Mouse (Mus musculus): ENCODE measurements at regions not wholly inside any gene's neighbourhood (a gene's known extent, or its start where the extent isn't known, plus 50 kb on each side); places are given as distances from the start of the nearest gene placed in this dataset.

DNA sequence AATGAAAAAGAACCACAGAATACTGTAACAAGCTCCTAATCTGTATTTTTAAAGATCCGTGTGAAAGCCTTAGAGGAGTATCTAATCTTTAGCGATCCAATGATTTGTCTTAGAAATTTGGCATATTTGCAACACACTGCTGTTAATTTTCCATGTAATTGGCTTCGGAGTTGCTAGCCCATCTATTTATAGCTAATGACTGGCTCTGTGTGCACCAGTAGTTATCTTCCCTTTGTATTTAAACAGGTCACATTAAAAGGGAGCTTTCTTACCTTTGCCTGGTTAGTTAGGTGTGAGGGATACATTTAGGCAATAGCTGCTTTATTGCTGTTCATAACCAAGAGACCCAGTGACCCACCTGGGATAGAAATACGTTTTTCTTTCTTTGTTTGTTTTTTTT is 256.3 kb upstream of the Mme start:
- DNase-seq (ENCODE audit: extremely low spot score, low spot score), result no peak
- Histone ChIP-seq H3K4me1 (no peaks in the 10 kb centered on the region), H3K4me3 (no peak overlapping the region), H3K27ac (no peak overlapping the region), H3K36me3 (replicated peaks) (no peaks in the 10 kb centered on the region), H3K27me3 (ENCODE audit: poor library complexity, severe bottlenecking) (no peaks in the 10 kb centered on the region), H3K9me3 (no peaks in the 10 kb centered on the region)
- 84% methylated on average over 4 of the region's 4 CpGs for WGBS

DNA sequence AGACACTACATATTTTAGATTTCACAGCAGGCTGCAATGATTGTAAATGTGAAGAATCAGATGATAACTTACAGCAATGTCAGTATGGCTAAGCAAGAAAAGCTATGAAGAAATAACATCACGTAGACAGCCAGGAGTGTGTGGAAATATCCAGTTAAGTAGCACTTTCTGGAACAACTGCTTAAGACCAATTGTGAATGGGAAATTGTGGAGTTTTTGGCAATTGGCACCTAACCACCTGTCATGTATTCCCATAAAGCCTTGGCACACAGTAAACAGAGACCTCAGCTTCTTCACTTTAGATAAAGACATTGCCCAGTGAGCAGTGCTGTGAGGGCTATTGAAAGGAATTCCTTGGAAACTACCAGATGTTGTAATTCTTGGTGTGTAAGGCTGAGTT is 264.4 kb upstream of the Mme start:
- no peaks in the 10 kb centered on the region for H3K36me3 ChIP-seq (replicated peaks)
- DNase-seq (ENCODE audit: extremely low spot score, low spot score), result no peak
- no peak overlapping the region for H3K27ac ChIP-seq
- H3K4me3 ChIP-seq, result no peak overlapping the region
- H3K27me3 ChIP-seq (ENCODE audit: poor library complexity, severe bottlenecking), result no peaks in the 10 kb centered on the region
- H3K9me3 ChIP-seq, result no peaks in the 10 kb centered on the region
- no peaks in the 10 kb centered on the region for H3K4me1 ChIP-seq
- 98% methylated on average over 1 of the region's 1 CpGs for WGBS

DNA sequence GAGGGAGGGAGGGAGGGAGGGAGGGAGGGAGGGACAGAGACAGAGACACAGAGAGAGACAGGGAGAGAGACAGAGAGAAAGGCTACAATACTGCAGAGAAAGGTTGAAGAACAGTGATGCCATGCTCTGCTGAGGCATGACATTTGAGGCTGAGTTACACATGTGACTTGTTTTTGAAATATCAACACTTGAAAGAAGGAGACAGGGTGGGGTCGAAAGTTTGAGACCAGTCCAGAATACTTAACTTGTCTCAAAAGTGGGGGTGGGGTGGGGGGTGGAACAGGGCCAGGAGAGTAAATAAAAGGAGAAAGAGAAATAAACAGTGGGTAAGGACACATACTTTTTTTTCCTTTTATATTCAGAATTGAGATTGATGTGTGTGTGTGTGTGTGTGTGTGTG is 278.1 kb upstream of the Mme start:
- WGBS, result 73% methylated on average over 1 of the region's 1 CpGs
- Histone ChIP-seq H3K27me3 (ENCODE audit: poor library complexity, severe bottlenecking) (no peaks in the 10 kb centered on the region), H3K36me3 (replicated peaks) (no peaks in the 10 kb centered on the region), H3K9me3 (no peaks in the 10 kb centered on the region), H3K4me3 (no peak overlapping the region), H3K4me1 (no peaks in the 10 kb centered on the region), H3K27ac (no peak overlapping the region)
- DNase-seq (ENCODE audit: extremely low spot score, low spot score), result no peak

DNA sequence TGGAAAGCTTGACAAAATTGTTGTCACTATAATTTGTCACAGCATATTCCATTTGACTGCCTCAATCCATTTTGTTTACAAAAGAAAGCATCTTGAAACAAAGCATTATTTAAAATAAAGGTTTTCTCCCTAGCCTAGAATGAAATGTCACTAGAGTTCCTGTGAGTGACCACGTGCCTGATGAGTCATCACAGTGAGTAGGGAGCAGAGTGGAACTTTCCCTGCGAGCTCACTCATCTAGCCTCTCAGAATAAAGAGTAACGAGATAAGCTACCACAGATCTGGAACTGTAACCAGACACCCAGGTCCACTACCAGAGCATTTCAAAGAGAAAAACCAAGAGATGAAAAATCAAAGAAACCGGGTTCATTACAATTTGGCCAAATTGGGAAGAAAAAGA is 278.7 kb upstream of the Mme start:
- Histone ChIP-seq H3K4me3 (no peak overlapping the region), H3K27me3 (ENCODE audit: poor library complexity, severe bottlenecking) (no peaks in the 10 kb centered on the region), H3K9me3 (no peaks in the 10 kb centered on the region), H3K36me3 (replicated peaks) (no peaks in the 10 kb centered on the region), H3K4me1 (no peaks in the 10 kb centered on the region), H3K27ac (no peak overlapping the region)
- no peak for DNase-seq (ENCODE audit: extremely low spot score, low spot score)
- 58% methylated on average over 4 of the region's 4 CpGs for WGBS

DNA sequence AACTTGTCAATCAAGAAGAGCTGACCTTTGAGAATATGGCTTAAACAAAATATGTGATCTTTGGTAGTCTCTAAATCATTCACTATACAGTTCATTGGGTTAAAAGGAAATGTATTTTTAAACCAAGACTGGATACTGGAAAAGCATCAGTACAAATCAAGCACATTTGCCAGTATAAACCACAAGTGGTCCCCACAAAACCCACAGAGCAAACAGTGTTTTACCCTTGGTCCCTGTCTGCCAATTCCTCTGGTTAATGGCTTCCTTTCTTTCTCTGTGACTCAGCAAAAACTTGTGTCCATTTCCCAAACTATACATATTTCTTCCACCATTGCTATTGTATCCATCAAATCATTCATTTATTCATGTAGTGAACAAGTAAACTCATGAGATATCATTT is 296.0 kb upstream of the Mme start:
- Histone ChIP-seq H3K27ac (no peak overlapping the region), H3K36me3 (replicated peaks) (no peaks in the 10 kb centered on the region), H3K4me1 (peaks cover 8% of the 10 kb centered on the region; the same call in 1 of the 2 replicates), H3K4me3 (no peak overlapping the region), H3K9me3 (no peaks in the 10 kb centered on the region; the same call in 1 of the 2 replicates), H3K27me3 (ENCODE audit: poor library complexity, severe bottlenecking) (no peaks in the 10 kb centered on the region)
- no peak for DNase-seq (ENCODE audit: extremely low spot score, low spot score)

DNA sequence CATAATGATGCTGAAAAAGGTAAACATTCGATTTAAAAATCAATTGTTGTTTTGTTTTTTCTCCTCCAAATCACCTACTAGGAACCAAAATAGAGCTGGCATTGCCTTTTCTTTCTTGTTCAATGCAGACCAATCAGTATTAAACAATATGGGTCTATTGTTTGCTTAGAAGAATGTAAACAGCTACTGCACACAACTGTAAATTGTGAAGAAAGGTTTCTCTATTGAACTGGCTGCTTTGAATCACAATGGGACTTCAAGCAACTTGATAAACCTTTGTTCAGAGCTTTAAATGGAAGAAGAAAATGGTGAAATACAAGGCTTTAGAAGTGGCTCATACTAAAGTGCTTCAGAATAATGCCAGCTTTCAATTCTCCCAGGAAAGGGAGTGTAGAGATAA is 302.7 kb upstream of the Mme start:
- WGBS, result 69% methylated on average over 1 of the region's 1 CpGs
- H3K36me3 ChIP-seq (replicated peaks), result no peaks in the 10 kb centered on the region
- H3K27me3 ChIP-seq (ENCODE audit: poor library complexity, severe bottlenecking), result no peaks in the 10 kb centered on the region
- no peaks in the 10 kb centered on the region for H3K9me3 ChIP-seq
- DNase-seq (ENCODE audit: extremely low spot score, low spot score), result no peak
- H3K4me1 ChIP-seq, result peaks cover 7% of the 10 kb centered on the region
- H3K27ac ChIP-seq, result no peak overlapping the region
- no peak overlapping the region for H3K4me3 ChIP-seq

DNA sequence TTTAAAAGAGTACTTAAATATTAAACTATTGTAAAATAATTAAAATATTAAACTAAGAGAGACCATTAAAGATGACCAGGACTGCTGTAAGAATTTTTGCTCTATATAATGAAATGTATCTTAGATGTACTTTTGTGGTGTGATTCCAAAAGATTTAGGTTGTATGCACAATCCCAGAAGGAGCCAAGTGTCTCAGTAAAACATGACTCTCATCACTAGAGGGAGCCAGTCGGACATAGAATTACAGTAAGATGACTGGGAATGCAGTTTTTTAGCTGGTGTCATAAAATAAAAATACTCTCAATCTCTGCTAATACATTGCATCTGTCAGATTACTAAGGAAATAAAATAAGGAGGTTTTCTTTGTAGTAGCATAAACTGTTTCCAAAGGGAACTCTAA is 316.9 kb upstream of the Mme start:
- Histone ChIP-seq H3K4me1 (no peaks in the 10 kb centered on the region), H3K27ac (no peak overlapping the region), H3K9me3 (no peaks in the 10 kb centered on the region), H3K36me3 (replicated peaks) (no peaks in the 10 kb centered on the region), H3K27me3 (ENCODE audit: poor library complexity, severe bottlenecking) (no peaks in the 10 kb centered on the region), H3K4me3 (no peak overlapping the region)
- DNase-seq (ENCODE audit: extremely low spot score, low spot score), result no peak
- 4% methylated on average over 1 of the region's 1 CpGs for WGBS

DNA sequence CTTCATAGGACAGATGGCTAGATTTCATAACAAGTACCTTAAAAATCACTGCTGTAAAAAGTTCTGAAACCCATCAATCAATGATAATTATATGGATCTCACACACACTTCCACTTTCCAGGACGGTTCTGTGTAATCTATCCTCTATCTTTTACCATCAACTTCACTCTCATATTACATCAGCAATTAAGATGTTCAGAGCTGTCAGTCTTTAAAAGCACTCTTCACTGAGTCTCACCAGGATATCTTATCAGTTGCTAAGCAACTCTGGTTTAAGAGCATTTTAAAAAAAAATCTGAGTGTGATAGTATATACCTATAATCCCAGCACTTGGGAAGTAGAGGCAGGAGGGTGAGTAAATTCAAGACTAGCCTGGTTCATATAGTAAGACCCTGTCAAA is 312.0 kb upstream of the Gpr149 start:
- H3K9me3 ChIP-seq, result no peaks in the 10 kb centered on the region
- H3K4me3 ChIP-seq, result no peak overlapping the region
- 63% methylated on average over 1 of the region's 1 CpGs for WGBS
- H3K27me3 ChIP-seq (ENCODE audit: poor library complexity, severe bottlenecking), result no peaks in the 10 kb centered on the region
- H3K4me1 ChIP-seq, result no peaks in the 10 kb centered on the region
- DNase-seq (ENCODE audit: extremely low spot score, low spot score), result no peak
- no peaks in the 10 kb centered on the region for H3K36me3 ChIP-seq (replicated peaks)
- no peak overlapping the region for H3K27ac ChIP-seq

DNA sequence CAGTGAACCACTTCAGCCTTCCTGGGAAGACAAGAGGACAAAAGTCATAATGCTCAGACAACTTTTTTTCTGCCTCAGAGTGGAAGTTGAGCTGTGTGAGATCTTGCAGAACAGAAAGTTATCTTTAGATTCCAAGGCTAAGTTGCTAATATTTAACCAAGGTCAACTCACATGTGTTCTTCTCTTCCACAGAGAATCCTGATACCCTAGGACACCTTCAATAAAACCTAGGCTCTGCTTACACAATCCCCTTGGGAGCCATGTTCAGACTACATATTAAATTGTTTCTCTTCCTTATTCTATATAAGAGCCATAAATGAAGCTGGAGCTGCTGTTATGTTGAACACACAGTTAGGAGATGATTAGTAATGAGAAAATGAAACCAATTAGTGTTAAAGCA is 280.2 kb upstream of the Gpr149 start:
- Histone ChIP-seq H3K27me3 (ENCODE audit: poor library complexity, severe bottlenecking) (no peaks in the 10 kb centered on the region), H3K4me1 (no peaks in the 10 kb centered on the region), H3K9me3 (no peaks in the 10 kb centered on the region), H3K27ac (no peak overlapping the region), H3K36me3 (replicated peaks) (no peaks in the 10 kb centered on the region), H3K4me3 (no peak overlapping the region)
- no peak for DNase-seq (ENCODE audit: extremely low spot score, low spot score)

DNA sequence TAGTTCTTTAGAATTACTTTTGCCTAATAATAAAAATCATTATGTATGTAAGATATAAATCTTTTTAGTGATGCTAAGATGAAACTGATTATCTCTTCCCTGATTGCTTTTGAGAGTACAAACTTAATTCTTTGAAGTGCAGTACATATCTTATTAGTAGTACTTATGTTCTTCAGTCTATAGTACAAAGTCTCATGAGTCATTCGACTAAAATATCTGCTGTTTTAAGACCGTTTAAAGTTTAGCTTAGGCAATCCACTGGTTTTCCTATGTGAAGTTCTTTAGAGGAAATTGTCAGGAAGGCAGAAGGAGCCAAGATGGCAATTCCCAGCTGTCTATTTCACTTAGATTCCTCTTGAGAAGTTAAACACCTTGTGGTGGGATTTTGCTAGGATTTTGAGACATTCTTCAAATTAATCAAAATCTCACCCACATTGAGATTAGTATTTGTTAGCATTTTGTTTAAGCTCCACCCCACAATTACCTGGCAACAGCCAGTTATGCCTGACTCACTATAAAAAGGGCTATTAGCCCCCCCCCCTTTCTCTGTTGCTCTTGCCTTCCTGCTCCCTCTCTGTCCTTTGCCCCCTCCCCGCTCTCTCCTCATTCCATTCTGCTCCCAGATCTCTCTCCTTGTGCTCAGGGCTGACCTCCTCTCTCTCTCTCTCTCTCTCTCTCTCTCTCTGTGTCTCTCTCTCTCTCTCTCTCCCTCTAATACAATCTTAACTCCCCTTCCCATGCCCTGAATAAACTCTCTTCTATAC is 277.6 kb upstream of the Gpr149 start:
- Histone ChIP-seq H3K4me1 (no peaks in the 10 kb centered on the region), H3K4me3 (no peak overlapping the region), H3K27me3 (ENCODE audit: poor library complexity, severe bottlenecking) (no peaks in the 10 kb centered on the region), H3K27ac (no peak overlapping the region), H3K36me3 (replicated peaks) (no peaks in the 10 kb centered on the region), H3K9me3 (no peaks in the 10 kb centered on the region)
- DNase-seq (ENCODE audit: extremely low spot score, low spot score), result no peak
- 93% methylated on average over 3 of the region's 3 CpGs for WGBS

DNA sequence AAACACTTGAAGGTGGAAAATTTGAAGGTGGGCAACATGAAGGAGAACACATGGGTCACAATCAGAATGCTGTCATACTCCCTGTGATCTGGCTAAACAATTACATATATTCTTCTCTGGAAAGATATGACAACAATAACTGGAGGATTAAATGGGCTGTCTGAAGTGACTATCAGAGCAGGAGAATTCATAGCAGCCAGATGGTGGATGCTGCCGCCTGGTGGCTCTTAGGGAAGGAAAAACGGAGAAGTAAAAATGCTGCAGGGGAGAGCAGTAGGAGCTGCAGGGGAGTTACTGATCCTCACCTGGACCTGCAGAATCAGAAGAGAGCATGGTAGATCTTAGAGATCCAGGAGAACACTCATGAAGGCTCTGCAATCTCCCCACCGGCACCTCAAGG is 255.8 kb upstream of the Gpr149 start:
- Histone ChIP-seq H3K9me3 (no peaks in the 10 kb centered on the region), H3K27me3 (ENCODE audit: poor library complexity, severe bottlenecking) (no peaks in the 10 kb centered on the region), H3K27ac (no peak overlapping the region), H3K4me3 (no peak overlapping the region), H3K36me3 (replicated peaks) (no peaks in the 10 kb centered on the region), H3K4me1 (no peaks in the 10 kb centered on the region)
- peak; percentile 18 for DNase-seq (ENCODE audit: extremely low spot score, low spot score)
- WGBS, result 16% methylated on average over 3 of the region's 3 CpGs

DNA sequence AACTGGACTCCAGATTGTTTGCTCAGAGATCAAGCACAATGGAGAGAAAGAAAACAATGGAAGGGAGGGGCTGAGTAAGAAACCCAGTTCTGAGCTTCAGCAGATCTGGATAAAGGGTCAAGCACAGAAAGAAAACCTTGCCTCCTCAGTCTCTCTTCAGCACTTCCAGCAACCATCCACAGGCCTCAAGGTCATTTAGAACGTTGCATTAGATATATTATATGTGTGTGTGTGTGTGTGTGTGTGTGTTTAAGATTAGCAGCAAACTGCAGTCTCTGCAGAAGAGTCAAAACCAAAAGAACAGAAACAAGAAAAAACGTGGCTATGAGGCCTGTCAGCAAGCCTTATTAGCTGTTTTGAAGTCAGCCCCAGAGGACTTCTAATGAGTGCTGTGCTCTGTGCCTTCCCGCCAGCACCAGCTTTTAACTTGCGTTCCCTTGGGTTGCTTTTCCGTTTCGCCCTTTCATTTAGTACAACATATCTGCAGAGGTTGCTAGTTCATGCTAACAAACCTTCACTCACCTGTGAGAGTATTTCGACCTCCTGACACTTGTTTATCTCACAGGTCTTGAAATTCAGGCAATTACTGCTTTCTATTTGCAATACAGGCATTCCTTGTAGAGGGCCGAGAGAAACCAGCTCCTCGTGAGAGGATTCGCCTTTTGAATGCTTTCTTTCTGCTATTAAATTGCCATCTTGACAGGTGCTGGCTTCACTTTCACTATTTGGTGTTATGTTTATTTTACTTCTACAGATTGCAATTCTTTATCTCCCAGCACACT is 230.9 kb upstream of the Gpr149 start:
- H3K4me3 ChIP-seq, result no peak overlapping the region
- H3K27me3 ChIP-seq (ENCODE audit: poor library complexity, severe bottlenecking), result no peaks in the 10 kb centered on the region
- H3K27ac ChIP-seq, result no peak overlapping the region
- 76% methylated on average over 10 of the region's 10 CpGs for WGBS
- no peaks in the 10 kb centered on the region for H3K9me3 ChIP-seq
- no peaks in the 10 kb centered on the region for H3K4me1 ChIP-seq
- no peaks in the 10 kb centered on the region for H3K36me3 ChIP-seq (replicated peaks)
- no peak for DNase-seq (ENCODE audit: extremely low spot score, low spot score)

DNA sequence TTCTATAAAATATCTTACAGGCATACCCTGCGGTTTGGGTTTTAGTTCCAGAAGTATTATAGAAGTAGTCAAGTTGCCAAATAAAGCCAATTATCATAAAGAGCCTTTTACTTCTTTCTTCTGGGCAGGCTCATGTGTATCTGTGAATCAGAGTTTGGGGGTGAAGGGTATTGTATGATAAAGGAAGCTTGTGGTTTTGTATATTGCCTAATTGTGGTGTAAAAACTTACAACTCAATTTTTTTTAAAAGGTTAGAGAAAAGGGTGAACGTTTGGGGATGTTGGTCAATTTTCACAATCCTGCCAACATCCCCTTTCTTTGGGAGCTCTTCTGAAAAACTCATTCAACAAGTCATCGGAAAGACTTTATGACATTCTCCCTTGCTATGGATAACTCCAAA is 219.0 kb upstream of the Gpr149 start:
- H3K9me3 ChIP-seq, result peaks cover 5% of the 10 kb centered on the region
- no peak overlapping the region for H3K27ac ChIP-seq
- H3K4me1 ChIP-seq, result no peaks in the 10 kb centered on the region
- no peaks in the 10 kb centered on the region for H3K27me3 ChIP-seq (ENCODE audit: poor library complexity, severe bottlenecking)
- H3K36me3 ChIP-seq (replicated peaks), result no peaks in the 10 kb centered on the region
- no peak for DNase-seq (ENCODE audit: extremely low spot score, low spot score)
- no peak overlapping the region for H3K4me3 ChIP-seq
- 90% methylated on average over 3 of the region's 3 CpGs for WGBS

All from forebrain, embryonic 10.5 days (tissue).